Mouse (Mus musculus) spleen, adult 2 months (tissue): ENCODE measurements at regions not wholly inside any gene's neighbourhood (a gene's known extent, or its start where the extent isn't known, plus 50 kb on each side); places are given as distances from the start of the nearest gene placed in this dataset.

Source experiments
- CTCF ChIP-seq: fragments of 200-500 bp; IDR thresholded peaks from 2 replicates; pipeline ENCODE4 v1.5.1; 2011; ENCODE audit warnings: mild to moderate bottlenecking, inconsistent platforms; ENCODE audit not compliant: insufficient read depth, insufficient read length, insufficient replicate concordance; ENCODE audit errors: extremely low read depth
- POLR2A ChIP-seq: fragments of 200-500 bp; IDR thresholded peaks from 2 replicates; pipeline ENCODE4 v1.6.1; 2011; ENCODE audit warnings: low read depth, low read length, inconsistent platforms

GRCm38 (mm10) chr11:64776691-64777090, 202.1 kb upstream of the Elac2 start:
- TF ChIP-seq CTCF (no peak), POLR2A (no peak)
